Mouse (Mus musculus) retina, embryonic 14.5 days (tissue): ENCODE results near the gene Mamstr.

ENCODE experiments used
- DNase-seq: peaks from one replicate; pipeline ENCODE4 v3.0.0-alpha.2; 2015; ENCODE audit warnings: low spot score

Mamstr gene

GRCm38 (mm10) chr7:45628364-45629294, 11.1 kb upstream of the Mamstr start:
- DNase-seq = peak; percentile 94

GRCm38 (mm10) chr7:45630064-45630907, 9.5 kb upstream of the Mamstr start:
- DNase-seq = peak; percentile 47

- peak; percentile 56 for DNase-seq
Measured at GRCm38 (mm10) chr7:45632499-45632898, 7.3 kb upstream of the Mamstr start.

GRCm38 (mm10) chr7:45634946-45635681, 4.7 kb upstream of the Mamstr start:
- DNase-seq = no peak

- DNase-seq = no peak
Measured at GRCm38 (mm10) chr7:45635711-45636688, 3.8 kb upstream of the Mamstr start.

GRCm38 (mm10) chr7:45637710-45638109, 2.1 kb upstream of the Mamstr start:
- DNase-seq = no peak

GRCm38 (mm10) chr7:45638623-45639401, 965 bp upstream of the Mamstr start:
- DNase-seq = peak; percentile 99

- no peak for DNase-seq
Measured at GRCm38 (mm10) chr7:45640191-45640957, 597 bp downstream of the Mamstr start.

- DNase-seq = no peak
Measured at GRCm38 (mm10) chr7:45641391-45642040, 1.7 kb downstream of the Mamstr start.

GRCm38 (mm10) chr7:45642083-45642482, 2.3 kb downstream of the Mamstr start:
- no peak for DNase-seq

GRCm38 (mm10) chr7:45642503-45643255, 2.9 kb downstream of the Mamstr start:
- no peak for DNase-seq

GRCm38 (mm10) chr7:45643441-45644178, 3.8 kb downstream of the Mamstr start:
- DNase-seq = peak; percentile 99

- peak; percentile 73 for DNase-seq
Measured at GRCm38 (mm10) chr7:45644183-45644582, 4.4 kb downstream of the Mamstr start.

- no peak for DNase-seq
Measured at GRCm38 (mm10) chr7:45644872-45645590, 5.3 kb downstream of the Mamstr start.

GRCm38 (mm10) chr7:45645591-45645971, 5.8 kb downstream of the Mamstr start:
- no peak for DNase-seq

GRCm38 (mm10) chr7:45646671-45647070, 6.9 kb downstream of the Mamstr start:
- no peak for DNase-seq

- no peak for DNase-seq
Measured at GRCm38 (mm10) chr7:45649351-45649750, 9.6 kb downstream of the Mamstr start.
